Mouse (Mus musculus) embryonic facial prominence, embryonic 11.5 days (tissue): ENCODE results near the gene Gm3448. TPM values are rescaled to one million over a fixed set of nuclear protein-coding genes. Genes with fewer than 3 reads are reported as not detected.
A peak's percentile ranks its signal among the peaks of the same experiment; 100 is the strongest.
"Not testable (repeated sequence)": the region's sequence is repeated elsewhere in the genome, so short reads cannot be mapped to it uniquely, and the experiment has no call there.

Experiments
- ATAC-seq: fragments of 200-750 bp; cut with Nextera tagmentation; replicated peaks from 2 replicates; pipeline ENCODE4 v1.8.0; 2017; ENCODE audit warnings: low read depth; ENCODE audit not compliant: insufficient number of reproducible peaks, low FRiP score, low TSS enrichment
- DNase-seq: peaks from one replicate; pipeline ENCODE4 v3.0.0-alpha.2; 2015; ENCODE audit warnings: low spot score
- H3K27ac ChIP-seq: fragments of 300-500 bp; sonication (generic); replicated peaks from 2 replicates; pipeline ENCODE4 v1.5.1; 2014; ENCODE audit warnings: mild to moderate bottlenecking, low read depth, low read length, control low read depth
- H3K27me3 ChIP-seq: fragments of 300-500 bp; sonication (generic); 2 replicates; pipeline ENCODE4 v1.6.1; 2014; ENCODE audit warnings: mild to moderate bottlenecking, low read length, moderate library complexity, mixed read lengths; ENCODE audit not compliant: control insufficient read depth, insufficient read depth
- H3K36me3 ChIP-seq: fragments of 300-500 bp; sonication (generic); replicated peaks from 2 replicates; pipeline ENCODE4 v1.6.1; 2014; ENCODE audit warnings: low read depth, mild to moderate bottlenecking, low read length, moderate library complexity, mixed read lengths; ENCODE audit not compliant: control insufficient read depth, insufficient read depth
- H3K4me1 ChIP-seq: fragments of 300-500 bp; sonication (generic); 2 replicates; pipeline ENCODE4 v1.6.1; 2014; ENCODE audit warnings: low read length, mixed read lengths; ENCODE audit not compliant: control insufficient read depth, insufficient read depth
- H3K4me2 ChIP-seq: fragments of 300-500 bp; sonication (generic); 2 replicates; pipeline ENCODE4 v1.6.1; 2014; ENCODE audit warnings: low read depth, mild to moderate bottlenecking, control low read depth, low read length, moderate library complexity
- H3K4me3 ChIP-seq: fragments of 300-500 bp; sonication (generic); 2 replicates; pipeline ENCODE4 v1.5.1; 2014; ENCODE audit warnings: low read depth, low read length, control low read depth
- H3K9ac ChIP-seq: fragments of 300-500 bp; sonication (generic); replicated peaks from 2 replicates; pipeline ENCODE4 v1.6.1; 2014; ENCODE audit warnings: mild to moderate bottlenecking, control low read depth, low read length
- H3K9me3 ChIP-seq: fragments of 300-500 bp; sonication (generic); replicated peaks from 2 replicates; pipeline ENCODE4 v1.6.1; 2016; ENCODE audit warnings: mild to moderate bottlenecking, low read length, inconsistent platforms, mixed read lengths; ENCODE audit not compliant: control insufficient read depth
- WGBS: fragments of 180-500 bp; shearing (Covaris S2); extraction: QIAGEN DNeasy Blood & Tissue Kit; methylation state at CpG from one replicate; pipeline ENCODE4 v1.1.7; 2014; 5-methylcytosine and 5-hydroxymethylcytosine counted together
- polyA plus RNA-seq: library from polyadenylated mRNA; unstranded; fragments of >200 nt; fragmentation: Nextera tagmentation; extraction: Ambion mirVana; gene quantifications from 2 replicates; pipeline ENCODE4 v1.2.1, GENCODE M21; 2014

Gene Gm3448
- polyA plus RNA-seq, 1 experiment from 2014 or later = 3.7 TPM

DNA sequence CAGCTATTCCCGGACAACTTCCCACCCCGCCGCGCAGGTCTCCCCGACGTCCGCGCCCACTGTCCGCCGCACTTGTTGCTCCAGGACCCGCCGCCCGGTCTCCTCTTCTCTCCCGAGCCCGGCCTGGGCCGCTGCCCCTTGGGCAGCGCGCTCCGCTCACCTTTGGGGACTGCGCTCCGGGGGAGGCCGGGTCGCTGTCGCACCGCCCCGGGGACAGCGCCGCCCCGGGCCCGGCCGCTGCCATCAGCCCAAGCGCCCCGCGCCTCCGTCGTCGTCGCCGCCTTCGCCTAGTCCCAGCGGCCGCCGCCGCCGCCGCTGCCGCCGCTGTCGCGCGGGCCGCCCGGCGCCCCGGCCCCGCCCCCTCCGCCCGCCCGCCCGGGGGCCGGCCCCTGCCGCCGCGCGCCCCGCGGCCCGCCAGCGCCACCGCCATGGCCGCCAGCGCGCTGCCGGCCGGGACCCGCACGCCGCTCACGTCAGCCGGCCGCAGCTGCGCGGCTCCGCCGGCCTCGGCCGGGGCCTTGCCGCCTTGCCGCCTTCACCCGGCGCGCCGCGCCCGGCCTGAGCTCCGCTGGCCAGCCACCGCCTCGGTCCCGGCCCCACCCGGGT, 80.3 kb downstream of the Gm3448 start, which contains the start of gene Phf10:
Gene Phf10 (minus strand): TSS at position 323 of the 606 bp plus-strand sequence.
- H3K4me1 ChIP-seq, H3K9me3 ChIP-seq, H3K27ac ChIP-seq, H3K27me3 ChIP-seq, ATAC-seq, H3K36me3 ChIP-seq: not testable (repeated sequence)
- Histone ChIP-seq H3K4me3 (peak within 1 kb of the TSS; percentile 66), H3K9ac (peak within 1 kb of the TSS; percentile 76), H3K4me2 (peak within 1 kb of the TSS; percentile 90)
- WGBS = 0% methylated on average over 34 of the region's 100 CpGs
- peak; percentile 28 for DNase-seq

- ATAC-seq = no peak; the same call in 1 of the 2 replicates
- no peak overlapping the region for H3K27ac ChIP-seq
- WGBS = 0% methylated on average over 19 of the region's 23 CpGs
Observed at GRCm38 (mm10) chr17:14960520-14960919, 80.8 kb downstream of the Gm3448 start.

DNA sequence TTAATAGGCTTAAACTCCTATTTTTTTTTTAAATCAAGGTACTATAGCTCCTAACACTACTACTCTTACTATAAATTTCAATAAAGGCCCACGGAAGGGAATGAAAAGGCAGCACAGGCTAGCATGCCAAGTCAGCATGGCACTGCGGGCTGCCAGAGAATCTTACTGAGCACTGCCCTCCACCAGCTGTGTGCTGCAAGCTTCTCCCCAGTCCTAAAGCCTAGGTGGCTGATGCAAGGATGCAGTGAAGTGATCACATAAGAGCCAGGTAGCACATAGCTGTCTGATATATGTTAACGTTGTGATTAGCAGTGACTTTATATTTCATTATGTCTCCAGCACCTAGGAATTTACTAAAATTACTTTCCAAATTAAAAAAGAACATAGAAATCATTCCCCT, 81.4 kb downstream of the Gm3448 start:
- H3K9ac ChIP-seq = peak overlapping the region; percentile 37; the same call in 1 of the 2 replicates
- H3K4me1 ChIP-seq = no peaks in the 10 kb centered on the region
- no peak for ATAC-seq

More at GRCm38 (mm10) chr17:14960520-14960919, 80.8 kb downstream of the Gm3448 start:
- Histone ChIP-seq H3K4me2 (peak overlapping the region; percentile 90), H3K36me3 (no peaks in the 10 kb centered on the region), H3K27me3 (no peaks in the 10 kb centered on the region), H3K9me3 (no peaks in the 10 kb centered on the region), H3K4me1 (no peaks in the 10 kb centered on the region), H3K4me3 (peak overlapping the region; percentile 66), H3K9ac (peak overlapping the region; percentile 76)
- peak; percentile 19 for DNase-seq

GRCm38 (mm10) chr17:14958686-14959327, 82.5 kb downstream of the Gm3448 start:
- H3K36me3 ChIP-seq = 0 out of 2 replicates have a peak, but pooled peaks cover 2% of the 10 kb centered on the region
- DNase-seq (no peak), ATAC-seq (no peak)
- H3K4me3 ChIP-seq = no peak overlapping the region
- WGBS = 93% methylated on average over 5 of the region's 5 CpGs
- H3K27me3 ChIP-seq = no peaks in the 10 kb centered on the region
- H3K4me2 ChIP-seq = no peak overlapping the region
- H3K27ac ChIP-seq = no peak overlapping the region
- H3K9me3 ChIP-seq = no peaks in the 10 kb centered on the region
- H3K4me1 ChIP-seq = no peaks in the 10 kb centered on the region
- H3K9ac ChIP-seq = no peak overlapping the region

More for the DNA sequence above, 81.4 kb downstream of the Gm3448 start:
- peak overlapping the region; percentile 26; the same call in 1 of the 2 replicates for H3K4me3 ChIP-seq
- H3K9me3 ChIP-seq = no peaks in the 10 kb centered on the region
- H3K27ac ChIP-seq = no peak overlapping the region
- WGBS = 38% methylated on average over 3 of the region's 3 CpGs
- peak overlapping the region; percentile 29 for H3K4me2 ChIP-seq
- no peak for DNase-seq
- H3K36me3 ChIP-seq = no peaks in the 10 kb centered on the region
- H3K27me3 ChIP-seq = no peaks in the 10 kb centered on the region

DNA sequence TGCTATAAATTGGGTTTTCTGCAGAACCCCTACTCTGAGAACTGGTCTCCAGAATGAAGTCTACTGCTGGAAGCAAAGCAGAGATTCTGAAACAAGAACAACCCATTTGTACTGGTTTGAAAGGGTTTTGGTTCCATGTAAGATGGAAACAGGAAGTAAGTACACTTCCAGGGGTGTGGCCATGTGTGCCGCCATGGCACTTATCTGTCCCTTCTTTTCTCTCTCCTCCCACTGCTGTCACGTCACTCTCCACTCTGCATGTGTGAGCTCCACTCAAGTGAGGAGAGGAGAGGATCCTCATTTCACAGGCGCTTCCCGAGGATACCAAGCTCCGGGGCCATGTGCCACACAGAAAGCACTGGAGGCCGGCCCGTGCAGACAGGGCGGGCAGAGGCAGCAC, 87.9 kb downstream of the Gm3448 start:
- no peak overlapping the region for H3K4me2 ChIP-seq
- no peak overlapping the region for H3K4me3 ChIP-seq
- H3K27ac ChIP-seq = no peak overlapping the region
- DNase-seq (no peak), ATAC-seq (no peak)
- no peaks in the 10 kb centered on the region for H3K9me3 ChIP-seq
- H3K36me3 ChIP-seq = peaks cover 5% of the 10 kb centered on the region
- H3K4me1 ChIP-seq = no peaks in the 10 kb centered on the region
- 87% methylated on average over 8 of the region's 8 CpGs for WGBS
- no peaks in the 10 kb centered on the region for H3K27me3 ChIP-seq
- H3K9ac ChIP-seq = no peak overlapping the region

DNA sequence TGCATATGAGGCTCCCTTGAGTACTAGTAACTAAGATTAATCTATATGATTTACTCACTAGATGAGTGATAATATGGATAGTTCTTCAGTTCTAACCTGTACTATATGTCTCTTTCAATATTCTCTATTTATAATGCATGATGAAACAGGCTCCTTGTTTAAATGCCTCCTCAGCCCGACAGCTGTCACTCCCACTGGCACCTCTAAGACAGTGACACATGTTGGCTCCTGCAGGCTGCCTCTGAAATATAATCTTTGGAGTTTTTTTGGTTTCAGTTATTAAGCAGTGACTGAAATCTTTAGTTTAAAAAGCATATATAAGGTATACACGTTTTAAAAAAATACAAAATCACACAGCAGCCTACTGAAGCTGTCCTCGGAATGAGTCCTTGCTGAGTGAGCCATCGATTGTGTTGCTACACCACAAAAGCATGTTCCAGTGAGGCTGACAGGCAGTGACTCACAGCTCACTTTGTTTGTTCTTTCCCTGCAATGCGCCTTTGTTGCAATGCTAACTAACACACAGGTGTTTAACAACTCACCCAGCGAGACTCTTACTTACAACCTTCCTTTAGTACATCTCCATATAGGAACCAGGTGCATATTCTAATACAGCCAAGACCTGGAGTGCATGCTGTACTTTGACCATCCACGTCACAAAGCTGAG, 92.0 kb downstream of the Gm3448 start:
- Histone ChIP-seq H3K9me3 (no peaks in the 10 kb centered on the region), H3K4me1 (no peaks in the 10 kb centered on the region), H3K36me3 (peaks cover 5% of the 10 kb centered on the region), H3K27me3 (no peaks in the 10 kb centered on the region), H3K4me2 (no peak overlapping the region), H3K27ac (no peak overlapping the region), H3K9ac (no peak overlapping the region), H3K4me3 (no peak overlapping the region)
- no peak for ATAC-seq
- WGBS = 84% methylated on average over 7 of the region's 7 CpGs
- no peak for DNase-seq
